Mouse (Mus musculus) testis, adult 2 months (tissue): Measurements from ENCODE around the gene Creb3l4. TPM values are rescaled to one million over a fixed set of nuclear protein-coding genes. Genes with fewer than 3 reads are reported as not detected.
A peak's percentile ranks its signal among the peaks of the same experiment; 100 is the strongest.

Experiments
- H3K27ac ChIP-seq: fragments of 200-500 bp; 2 replicates; pipeline ENCODE4 v1.5.1; 2012; ENCODE audit warnings: low read depth, low read length; ENCODE audit not compliant: control insufficient read depth, insufficient read depth
- H3K27me3 ChIP-seq: fragments of 200-500 bp; 2 replicates; pipeline ENCODE4 v1.6.1; 2012; ENCODE audit warnings: mild to moderate bottlenecking, low read length, moderate library complexity; ENCODE audit not compliant: control insufficient read depth, insufficient read depth
- H3K36me3 ChIP-seq: fragments of 200-500 bp; 2 replicates; pipeline ENCODE4 v1.6.1; 2012; ENCODE audit warnings: mild to moderate bottlenecking, low read length; ENCODE audit not compliant: control insufficient read depth, insufficient read depth
- H3K4me1 ChIP-seq: fragments of 200-500 bp; 2 replicates; pipeline ENCODE4 v1.6.1; 2012; ENCODE audit warnings: low read length; ENCODE audit not compliant: control insufficient read depth, insufficient read depth
- H3K4me3 ChIP-seq: fragments of 200-500 bp; 2 replicates; pipeline ENCODE4 v1.5.1; 2012; ENCODE audit warnings: low read depth, mild to moderate bottlenecking, low read length, moderate library complexity, mixed read lengths; ENCODE audit not compliant: control insufficient read depth
- CTCF ChIP-seq: fragments of 200-500 bp; IDR thresholded peaks from 2 replicates; pipeline ENCODE4 v1.5.1; 2012; ENCODE audit warnings: low read depth, mild to moderate bottlenecking, inconsistent platforms, low read length, moderate library complexity; ENCODE audit not compliant: control insufficient read depth, insufficient read depth, insufficient replicate concordance
- POLR2A ChIP-seq: fragments of 200-500 bp; IDR thresholded peaks from 2 replicates; pipeline ENCODE4 v1.6.1; 2012; ENCODE audit warnings: low read depth, mild to moderate bottlenecking, inconsistent platforms, low read length, moderate library complexity; ENCODE audit not compliant: control insufficient read depth
- polyA plus RNA-seq: library from polyadenylated mRNA; depleted of rRNA; stranded (reverse); fragments of >200 nt; gene quantifications from 2 replicates; pipeline ENCODE4 v1.2.3, GENCODE M21; 2012

The Creb3l4 gene
- polyA plus RNA-seq, 1 experiment: 305 TPM

DNA sequence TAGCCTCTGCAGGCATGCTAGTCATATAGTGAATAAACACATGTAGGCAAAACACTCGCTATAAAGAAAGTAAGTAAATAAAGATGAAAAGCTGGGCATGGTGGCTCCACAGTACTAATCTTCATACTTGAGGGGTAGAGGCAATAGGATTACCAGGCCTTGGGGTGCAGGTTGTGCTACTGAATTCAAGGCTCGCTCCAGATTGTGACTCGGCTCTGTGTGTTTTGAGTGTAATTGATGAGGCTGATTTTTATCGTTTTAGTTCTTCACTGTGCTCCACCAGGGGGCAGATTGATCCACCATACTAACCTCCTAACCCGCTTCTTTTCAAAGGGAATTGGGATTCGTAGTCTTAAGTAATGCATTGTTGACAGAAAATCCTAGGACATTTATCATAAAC is 23.2 kb downstream of the Creb3l4 start:
- Histone ChIP-seq H3K4me3 (no peak overlapping the region), H3K27ac (no peak overlapping the region), H3K27me3 (no peaks in the 10 kb centered on the region), H3K36me3 (no peaks in the 10 kb centered on the region), H3K4me1 (peaks cover 6% of the 10 kb centered on the region)
- TF ChIP-seq CTCF: no peak
- no peak for TF ChIP-seq POLR2A

GRCm38 (mm10) chr3:90215825-90216380 is 27.4 kb downstream of the Creb3l4 start:
- no peaks in the 10 kb centered on the region for H3K36me3 ChIP-seq
- H3K4me3 ChIP-seq: no peak overlapping the region
- TF ChIP-seq CTCF (no peak), POLR2A (no peak)
- no peaks in the 10 kb centered on the region for H3K27me3 ChIP-seq
- H3K27ac ChIP-seq: no peak overlapping the region
- peaks cover 6% of the 10 kb centered on the region for H3K4me1 ChIP-seq

- Histone ChIP-seq H3K4me1 (peaks cover 2% of the 10 kb centered on the region), H3K27me3 (no peaks in the 10 kb centered on the region), H3K27ac (peak overlapping the region; percentile 86), H3K36me3 (no peaks in the 10 kb centered on the region), H3K4me3 (peak overlapping the region; percentile 90)
- no peak for TF ChIP-seq POLR2A
Measured at GRCm38 (mm10) chr3:90213956-90214684, 29.2 kb downstream of the Creb3l4 start.

DNA sequence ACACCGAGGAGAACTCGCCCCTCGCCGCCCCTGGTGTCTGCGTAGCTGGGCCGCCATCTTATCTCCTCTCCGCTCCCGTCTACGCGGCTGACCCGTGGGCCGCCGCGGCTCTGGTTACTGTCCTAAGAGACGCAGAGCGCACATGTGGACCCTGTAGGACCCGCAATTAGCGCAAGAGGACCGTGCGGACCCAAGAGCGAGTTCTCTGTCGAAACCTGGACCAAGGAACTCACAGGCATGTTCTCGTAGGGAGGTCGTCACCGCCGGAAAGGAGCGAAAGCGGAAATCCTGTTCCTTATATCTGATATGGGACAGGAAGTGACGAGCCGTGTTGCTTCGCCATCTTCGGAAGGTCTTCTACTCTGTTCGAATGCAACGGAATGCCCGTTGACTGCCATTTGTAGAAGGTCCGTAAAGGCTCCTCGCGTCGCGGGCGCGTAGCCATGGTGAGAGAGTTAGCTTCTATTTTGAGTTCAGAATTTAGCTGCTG is 29.9 kb downstream of the Creb3l4 start, which contains the start of the genes Rps27 and Rab13:
Rps27 (minus strand) TSS at position 275 of the 490 bp plus-strand sequence.
Rab13 (plus strand) TSS at position 319 of the 490 bp plus-strand sequence.
- TF ChIP-seq CTCF (peak; percentile 31; the same call in 1 of the 2 replicates), POLR2A (peak; percentile 100)
- H3K36me3 ChIP-seq: peaks cover 1% of the 10 kb centered on the region; the same call in 1 of the 2 replicates

GRCm38 (mm10) chr3:90212723-90213122 is 30.6 kb downstream of the Creb3l4 start:
- Histone ChIP-seq H3K4me3 (peak overlapping the region; percentile 82), H3K4me1 (peaks cover 2% of the 10 kb centered on the region), H3K27me3 (no peaks in the 10 kb centered on the region), H3K27ac (no peak overlapping the region; the same call in 1 of the 2 replicates), H3K36me3 (peaks cover 1% of the 10 kb centered on the region; the same call in 1 of the 2 replicates)
- TF ChIP-seq CTCF: no peak
- TF ChIP-seq POLR2A: no peak

More for the DNA sequence above, 29.9 kb downstream of the Creb3l4 start, which contains the start of the genes Rps27 and Rab13:
- peaks cover 2% of the 10 kb centered on the region for H3K4me1 ChIP-seq
- H3K4me3 ChIP-seq: peak within 1 kb of the TSS; percentile 90
- H3K27ac ChIP-seq: peak within 1 kb of the TSS; percentile 86
- no peaks in the 10 kb centered on the region for H3K27me3 ChIP-seq

GRCm38 (mm10) chr3:90211475-90212398 is 31.6 kb downstream of the Creb3l4 start:
- H3K36me3 ChIP-seq: peaks cover 1% of the 10 kb centered on the region; the same call in 1 of the 2 replicates
- H3K27me3 ChIP-seq: no peaks in the 10 kb centered on the region
- H3K4me1 ChIP-seq: peaks cover 2% of the 10 kb centered on the region
- H3K4me3 ChIP-seq: no peak overlapping the region; the same call in 1 of the 2 replicates
- no peak overlapping the region for H3K27ac ChIP-seq
- TF ChIP-seq POLR2A (no peak), CTCF (no peak)
